In genomic region chr4:135494521-135495396, GRCm38 (mm10) we compare ENCODE assay signal across 8 mouse cellular contexts. TPM values are rescaled to one million over a fixed set of nuclear protein-coding genes. Genes with fewer than 3 reads are reported as not detected.
DNase-seq lines count a peak whose midpoint lies in the region; ATAC-seq and TF ChIP-seq lines count a peak whose summit lies in the region.

TSS of gene Stpg1 (plus strand) at chr4:135494790.
TSS of gene Nipal3 (minus strand) at chr4:135495038.

- no peak for TF ChIP-seq POLR2A in ES-Bruce4 (IDR thresholded peaks at IDR 0.05; ENCODE audit: insufficient read depth, low read length)

- TF ChIP-seq EP300 in ES-Bruce4 (IDR thresholded peaks at IDR 0.05; ENCODE audit: insufficient read depth, low read depth, low read length), result 0 out of 2 replicates have a peak, but pooled peaks have one; percentile 24
- TF ChIP-seq EP300 in liver, postnatal 0 days (IDR thresholded peaks at IDR 0.05; ENCODE audit: low read depth), result no peak

- peak within 1 kb of the TSS; percentile 96 for H3K4me2 ChIP-seq in forebrain, embryonic 13.5 days
- peak within 1 kb of the TSS; percentile 100 for H3K4me2 ChIP-seq in liver, postnatal 0 days (ENCODE audit: low read depth, low read length)
- H3K4me2 ChIP-seq in neural tube, embryonic 15.5 days, result peak within 1 kb of the TSS; percentile 95

- H3K27me3 ChIP-seq in ES-Bruce4 (ENCODE audit: control insufficient read depth, insufficient read depth, low read length, poor library complexity, severe bottlenecking), result no peaks in the 10 kb centered on the region
- H3K27me3 ChIP-seq in forebrain, embryonic 13.5 days, result peaks cover 9% of the 10 kb centered on the region
- no peaks in the 10 kb centered on the region for H3K27me3 ChIP-seq in liver, postnatal 0 days (ENCODE audit: insufficient read depth, low read length)
- H3K27me3 ChIP-seq in neural tube, embryonic 15.5 days (replicated peaks), result 0 out of 2 replicates have a peak, but pooled peaks cover 4% of the 10 kb centered on the region

- peak; percentile 96 for ATAC-seq in cerebellum, adult (ENCODE audit: insufficient number of reproducible peaks, low FRiP score, low TSS enrichment)
- ATAC-seq in forebrain, embryonic 13.5 days, result peak; percentile 97
- peak; percentile 98 for ATAC-seq in liver, postnatal 0 days
- ATAC-seq in neural tube, embryonic 15.5 days (ENCODE audit: low FRiP score), result peak; percentile 98

- H3K9me3 ChIP-seq in ES-Bruce4 (replicated peaks; ENCODE audit: control insufficient read depth, insufficient read depth, low read length, poor library complexity, severe bottlenecking), result no peaks in the 10 kb centered on the region
- H3K9me3 ChIP-seq in forebrain, embryonic 13.5 days (replicated peaks), result no peaks in the 10 kb centered on the region
- H3K9me3 ChIP-seq in liver, postnatal 0 days (ENCODE audit: low read length), result no peaks in the 10 kb centered on the region
- no peaks in the 10 kb centered on the region for H3K9me3 ChIP-seq in neural tube, embryonic 15.5 days (replicated peaks)

- H3K27ac ChIP-seq in ES-Bruce4 (ENCODE audit: insufficient read depth, low read length), result 0 out of 2 replicates have a peak within 1 kb of the TSS, but pooled peaks have one; percentile 34
- no peak within 1 kb of the TSS for H3K27ac ChIP-seq in forebrain, embryonic 13.5 days
- H3K27ac ChIP-seq in liver, postnatal 0 days (ENCODE audit: low read depth), result peak within 1 kb of the TSS; percentile 63
- H3K27ac ChIP-seq in neural tube, embryonic 15.5 days (replicated peaks), result peak within 1 kb of the TSS; percentile 78

- intact Hi-C loops in heart, postnatal 10 days (cut with DNase I), result loop anchor here (5.0 kb wide), 1 partner anchor 112 kb away; no protein-coding TSS in a partner anchor

- no peaks in the 10 kb centered on the region for H3K4me1 ChIP-seq in ES-Bruce4 (ENCODE audit: control insufficient read depth, insufficient read depth, low read length)
- peaks cover 16% of the 10 kb centered on the region; the same call in 1 of the 2 replicates for H3K4me1 ChIP-seq in forebrain, embryonic 13.5 days
- peaks cover 15% of the 10 kb centered on the region for H3K4me1 ChIP-seq in liver, postnatal 0 days (ENCODE audit: insufficient read depth)
- peaks cover 20% of the 10 kb centered on the region for H3K4me1 ChIP-seq in neural tube, embryonic 15.5 days

- peak within 1 kb of the TSS; percentile 96 for H3K4me3 ChIP-seq in ES-Bruce4 (ENCODE audit: low read depth, low read length)
- peak within 1 kb of the TSS; percentile 64 for H3K4me3 ChIP-seq in forebrain, embryonic 13.5 days
- peak within 1 kb of the TSS; percentile 74 for H3K4me3 ChIP-seq in liver, postnatal 0 days (ENCODE audit: low read depth, low read length)
- peak within 1 kb of the TSS; percentile 81 for H3K4me3 ChIP-seq in neural tube, embryonic 15.5 days (replicated peaks)

- peak; percentile 93 to 95 for DNase-seq in heart, postnatal 10 days
- peak; percentile 96 for DNase-seq in large intestine, adult 2 months (ENCODE audit: low read depth, low spot score)
- peak; percentile 92 for DNase-seq in liver, postnatal 0 days
- DNase-seq in testis, postnatal 14 days (ENCODE audit: low spot score), result peak; percentile 90

- peak; percentile 77 for TF ChIP-seq CTCF in ES-Bruce4 (IDR thresholded peaks at IDR 0.05; ENCODE audit: low read depth, low read length)
- TF ChIP-seq CTCF in liver, postnatal 0 days (IDR thresholded peaks at IDR 0.05; ENCODE audit: low read depth), result peak; percentile 83

- WGBS in forebrain, embryonic 13.5 days, result under 1% methylated on average over 52 of the region's 53 CpGs
- WGBS in large intestine, adult 2 months, result under 1% methylated on average over 53 of the region's 53 CpGs
- 1% methylated on average over 53 of the region's 53 CpGs for WGBS in liver, postnatal 0 days (ENCODE audit: insufficient replicate concordance)
- WGBS in neural tube, embryonic 15.5 days, result under 1% methylated on average over 52 of the region's 53 CpGs

- no peaks in the 10 kb centered on the region for H3K36me3 ChIP-seq in ES-Bruce4 (ENCODE audit: control insufficient read depth, insufficient read depth, low read length, poor library complexity, severe bottlenecking)
- H3K36me3 ChIP-seq in forebrain, embryonic 13.5 days (ENCODE audit: poor library complexity, severe bottlenecking), result no peaks in the 10 kb centered on the region
- peaks cover 4% of the 10 kb centered on the region; the same call in 1 of the 2 replicates for H3K36me3 ChIP-seq in liver, postnatal 0 days (replicated peaks; ENCODE audit: insufficient read depth, low read length)
- H3K36me3 ChIP-seq in neural tube, embryonic 15.5 days, result peaks cover 12% of the 10 kb centered on the region

- peak within 1 kb of the TSS; percentile 74 for H3K9ac ChIP-seq in ES-Bruce4 (ENCODE audit: low read depth, poor library complexity, severe bottlenecking)
- peak within 1 kb of the TSS; percentile 63 for H3K9ac ChIP-seq in forebrain, embryonic 13.5 days
- H3K9ac ChIP-seq in liver, postnatal 0 days (replicated peaks), result peak within 1 kb of the TSS; percentile 55
- H3K9ac ChIP-seq in neural tube, embryonic 15.5 days (replicated peaks), result peak within 1 kb of the TSS; percentile 58

RNA-seq across cellular contexts. Expression of gene Stpg1, which starts in this region (rescaled TPM):
- polyA plus RNA-seq in ES-Bruce4 (2011; ENCODE audit: insufficient read depth, insufficient read length, low read depth, missing spikeins), result 0.79 and 1.8 TPM in 2 replicates
- 0.25 TPM in 1 of 2 replicates, not detected in the other for polyA plus RNA-seq in forebrain, embryonic 13.5 days (2015; fragmentation: Nextera tagmentation; extraction: Ambion mirVana)
- total RNA-seq in heart, postnatal 10 days (2021), result not detected
- polyA plus RNA-seq in large intestine, adult 2 months (2012; rRNA removed), result 0.21 TPM in 2 replicates
- not detected in 2 replicates for polyA plus RNA-seq in liver, postnatal 0 days (2015; fragmentation: Nextera tagmentation; extraction: Ambion mirVana)
- 0.23 and 0.37 TPM in 2 replicates for polyA plus RNA-seq in neural tube, embryonic 15.5 days (2015; fragmentation: Nextera tagmentation; extraction: Ambion mirVana)

RNA-seq across cellular contexts. Expression of gene Nipal3, which starts in this region (rescaled TPM):
- polyA plus RNA-seq in ES-Bruce4 (2011; ENCODE audit: insufficient read depth, insufficient read length, low read depth, missing spikeins), result 12.7 and 17.5 TPM in 2 replicates
- polyA plus RNA-seq in forebrain, embryonic 13.5 days (2015; fragmentation: Nextera tagmentation; extraction: Ambion mirVana), result 2.7 and 4.5 TPM in 2 replicates
- total RNA-seq in heart, postnatal 10 days (2021), result 10 to 100 TPM; 25.3 to 28.0 TPM
- 25.5 and 32.8 TPM in 2 replicates for polyA plus RNA-seq in large intestine, adult 2 months (2012; rRNA removed)
- 1.6 TPM in 2 replicates for polyA plus RNA-seq in liver, postnatal 0 days (2015; fragmentation: Nextera tagmentation; extraction: Ambion mirVana)
- 8.0 and 8.7 TPM in 2 replicates for polyA plus RNA-seq in neural tube, embryonic 15.5 days (2015; fragmentation: Nextera tagmentation; extraction: Ambion mirVana)
